Mouse (Mus musculus): ENCODE measurements at regions not wholly inside any gene's neighbourhood (a gene's known extent, or its start where the extent isn't known, plus 50 kb on each side); places are given as distances from the start of the nearest gene placed in this dataset.

- DNase-seq = no peak
These were observed 70.0 kb downstream of the 1190002N15Rik start for GRCm38 (mm10) chr9:94467846-94468245.

- DNase-seq = peak; percentile 60 to 69
These were observed 81.8 kb downstream of the 1190002N15Rik start for GRCm38 (mm10) chr9:94456085-94456531.

GRCm38 (mm10) chr9:94455466-94455865 is 82.4 kb downstream of the 1190002N15Rik start:
- no peak for DNase-seq

GRCm38 (mm10) chr9:94449911-94450310 is 88.0 kb downstream of the 1190002N15Rik start:
- DNase-seq = no peak

- no peak for DNase-seq
These were observed 91.6 kb downstream of the 1190002N15Rik start for GRCm38 (mm10) chr9:94446182-94446763.

- no peak for DNase-seq
These were observed 93.6 kb downstream of the 1190002N15Rik start for GRCm38 (mm10) chr9:94444140-94444789.

GRCm38 (mm10) chr9:94441393-94441792 is 96.5 kb downstream of the 1190002N15Rik start:
- no peak for DNase-seq

GRCm38 (mm10) chr9:94433468-94433867 is 104.4 kb downstream of the 1190002N15Rik start:
- DNase-seq = no peak

GRCm38 (mm10) chr9:94432144-94432747 is 105.6 kb downstream of the 1190002N15Rik start:
- no peak for DNase-seq

- DNase-seq = no peak
These were observed 106.3 kb downstream of the 1190002N15Rik start for GRCm38 (mm10) chr9:94431540-94431939.

GRCm38 (mm10) chr9:94430996-94431395 is 106.9 kb downstream of the 1190002N15Rik start:
- no peak for DNase-seq

- no peak for DNase-seq
These were observed 111.1 kb downstream of the 1190002N15Rik start for GRCm38 (mm10) chr9:94426740-94427139.

- no peak for DNase-seq
These were observed 112.1 kb downstream of the 1190002N15Rik start for GRCm38 (mm10) chr9:94425804-94426203.

GRCm38 (mm10) chr9:94424438-94425135 is 113.3 kb downstream of the 1190002N15Rik start:
- no peak for DNase-seq

- DNase-seq = no peak
These were observed 127.3 kb downstream of the 1190002N15Rik start for GRCm38 (mm10) chr9:94410546-94410945.

- DNase-seq = peak; percentile 66 to 73
These were observed 127.8 kb downstream of the 1190002N15Rik start for GRCm38 (mm10) chr9:94410042-94410441.

GRCm38 (mm10) chr9:94408635-94409323 is 129.1 kb downstream of the 1190002N15Rik start:
- DNase-seq = no peak

- peak; percentile 38 to 67 for DNase-seq
These were observed 130.2 kb downstream of the 1190002N15Rik start for GRCm38 (mm10) chr9:94407671-94408070.

GRCm38 (mm10) chr9:94404551-94404950 is 133.3 kb downstream of the 1190002N15Rik start:
- peak; percentile 37 to 63 for DNase-seq

- peak; percentile 71 to 77 for DNase-seq
These were observed 137.3 kb downstream of the 1190002N15Rik start for GRCm38 (mm10) chr9:94400596-94400995.

GRCm38 (mm10) chr9:94395215-94395614 is 142.7 kb downstream of the 1190002N15Rik start:
- DNase-seq = no peak

GRCm38 (mm10) chr9:94386190-94386589 is 151.7 kb downstream of the 1190002N15Rik start:
- no peak for DNase-seq

GRCm38 (mm10) chr9:94382293-94382692 is 155.6 kb downstream of the 1190002N15Rik start:
- peak; percentile 33 to 60 for DNase-seq
